Mouse (Mus musculus) MEL (cell line): ENCODE measurements around the gene Pfn4. TPM values are rescaled to one million over a fixed set of nuclear protein-coding genes. Genes with fewer than 3 reads are reported as not detected.

Source experiments
- DNase-seq: peaks from one replicate; pipeline ENCODE4 v3.0.0; 2011; ENCODE audit warnings: low read depth, low spot score
- H3K27ac ChIP-seq: 2 replicates; pipeline ENCODE4 v1.5.1; 2012; ENCODE audit warnings: low read depth, mild to moderate bottlenecking, control low read depth, low read length, moderate library complexity; ENCODE audit not compliant: control insufficient read depth
- H3K27me3 ChIP-seq, 2 experiments: fragments of 150-350 bp in 1 of 2; sonication (generic) in 1 of 2; 2 replicates each; pipeline ENCODE4 v1.6.1; 2012; ENCODE audit warnings: low read length in 2 of 2, mild to moderate bottlenecking in 2 of 2, improper control_type of control experiment in 1 of 2, moderate library complexity in 1 of 2; ENCODE audit not compliant: insufficient read depth in 2 of 2, control insufficient read depth in 1 of 2
- H3K36me3 ChIP-seq, 2 experiments: 2 replicates each; pipeline ENCODE4 v1.6.1; 2012 to 2014; ENCODE audit warnings: low read length in 2 of 2, improper control_type of control experiment in 1 of 2, inconsistent platforms in 1 of 2, mild to moderate bottlenecking in 1 of 2; ENCODE audit not compliant: insufficient read depth in 2 of 2, control insufficient read depth in 1 of 2
- H3K4me1 ChIP-seq, 2 experiments: fragments of 150-350 bp in 1 of 2; sonication (generic) in 1 of 2; 2 replicates each; pipeline ENCODE4 v1.6.1; 2012; ENCODE audit warnings: low read length in 2 of 2, improper control_type of control experiment in 1 of 2, mild to moderate bottlenecking in 1 of 2; ENCODE audit not compliant: insufficient read depth in 2 of 2, control insufficient read depth in 1 of 2
- H3K4me3 ChIP-seq, 2 experiments: fragments of 150-350 bp in 1 of 2; sonication (generic) in 1 of 2; 2 replicates each; pipeline ENCODE4 v1.5.1; 2012; ENCODE audit warnings: low read depth in 2 of 2, low read length in 2 of 2, mild to moderate bottlenecking in 2 of 2, moderate library complexity in 2 of 2, control low read depth in 1 of 2, improper control_type of control experiment in 1 of 2; ENCODE audit not compliant: control insufficient read depth in 1 of 2, insufficient read depth in 1 of 2
- H3K79me2 ChIP-seq: 2 replicates; pipeline ENCODE4 v1.6.1; 2012; ENCODE audit warnings: mild to moderate bottlenecking, low read length, moderate library complexity; ENCODE audit not compliant: control insufficient read depth, poor library complexity, insufficient read depth
- H3K9ac ChIP-seq: 2 replicates; pipeline ENCODE4 v1.6.1; 2012; ENCODE audit warnings: low read depth, mild to moderate bottlenecking, control low read depth, low read length, moderate library complexity; ENCODE audit not compliant: control insufficient read depth, poor library complexity, severe bottlenecking
- H3K9me3 ChIP-seq: fragments of 150-350 bp; sonication (generic); replicated peaks from 2 replicates; pipeline ENCODE4 v1.6.1; 2012; ENCODE audit warnings: mild to moderate bottlenecking, low read length, improper control_type of control experiment, moderate library complexity; ENCODE audit not compliant: insufficient read depth
- CHD1 ChIP-seq: IDR thresholded peaks from 2 replicates; pipeline ENCODE4 v1.6.1; 2012; ENCODE audit warnings: low read depth, mild to moderate bottlenecking, inconsistent platforms, low read length, improper control_type of control experiment
- CTCF ChIP-seq, 3 experiments: IDR thresholded peaks in 2 of 3; conservative IDR thresholded peaks in 1 of 3; 2 replicates each; pipeline ENCODE4 v1.5.1; 2011 to 2012; ENCODE audit warnings: low read length in 3 of 3, low read depth in 2 of 3, mild to moderate bottlenecking in 2 of 3, improper control_type of control experiment in 1 of 3, inconsistent platforms in 1 of 3, mixed read lengths in 1 of 3, moderate library complexity in 1 of 3; ENCODE audit not compliant: control insufficient read depth in 1 of 3, insufficient read depth in 1 of 3, poor library complexity in 1 of 3, severe bottlenecking in 1 of 3
- E2F4 ChIP-seq: IDR thresholded peaks from 2 replicates; pipeline ENCODE4 v1.6.1; 2011; ENCODE audit warnings: low read depth, low read length, improper control_type of control experiment, borderline replicate concordance
- ELF1 ChIP-seq: IDR thresholded peaks from 2 replicates; pipeline ENCODE4 v1.6.1; 2014; ENCODE audit warnings: low read depth, mild to moderate bottlenecking, inconsistent platforms, low read length, improper control_type of control experiment, moderate library complexity
- ETS1 ChIP-seq: IDR thresholded peaks from 2 replicates; pipeline ENCODE4 v1.6.1; 2012; ENCODE audit warnings: low read depth, mild to moderate bottlenecking, inconsistent platforms, low read length, improper control_type of control experiment, moderate library complexity
- GATA1 ChIP-seq: IDR thresholded peaks from 2 replicates; pipeline ENCODE4 v1.6.1; 2011; ENCODE audit warnings: low read depth, low read length, improper control_type of control experiment
- MAFK ChIP-seq: IDR thresholded peaks from 2 replicates; pipeline ENCODE4 v1.6.1; 2011; ENCODE audit warnings: low read depth, mild to moderate bottlenecking, low read length, improper control_type of control experiment, borderline replicate concordance
- MAX ChIP-seq: IDR thresholded peaks from 2 replicates; pipeline ENCODE4 v1.6.1; 2011; ENCODE audit warnings: low read length, improper control_type of control experiment
- MAZ ChIP-seq: IDR thresholded peaks from 2 replicates; pipeline ENCODE4 v1.6.1; 2012; ENCODE audit warnings: low read depth, mild to moderate bottlenecking, inconsistent platforms, low read length, improper control_type of control experiment
- MXI1 ChIP-seq: IDR thresholded peaks from 2 replicates; pipeline ENCODE4 v1.6.1; 2011; ENCODE audit warnings: mild to moderate bottlenecking, low read depth, low read length, improper control_type of control experiment
- MYB ChIP-seq: IDR thresholded peaks from 2 replicates; pipeline ENCODE4 v1.6.1; 2011; ENCODE audit warnings: mild to moderate bottlenecking, low read depth, low read length, improper control_type of control experiment
- MYC ChIP-seq: IDR thresholded peaks from 2 replicates; pipeline ENCODE4 v1.6.1; 2011; ENCODE audit warnings: low read depth, mild to moderate bottlenecking, low read length, improper control_type of control experiment, moderate library complexity
- NELFE ChIP-seq: IDR thresholded peaks from 2 replicates; pipeline ENCODE4 v1.6.1; 2011; ENCODE audit warnings: low read depth, low read length, improper control_type of control experiment
- NRF1 ChIP-seq: IDR thresholded peaks from 2 replicates; pipeline ENCODE4 v1.6.1; 2014; ENCODE audit warnings: low read depth, mild to moderate bottlenecking, inconsistent platforms, low read length, improper control_type of control experiment, moderate library complexity; ENCODE audit not compliant: poor library complexity, insufficient read depth, severe bottlenecking
- POLR2A ChIP-seq, 2 experiments: IDR thresholded peaks; 2 replicates each; pipeline ENCODE4 v1.6.1; 2011 to 2012; ENCODE audit warnings: low read length in 2 of 2, mild to moderate bottlenecking in 2 of 2, control low read depth in 1 of 2, improper control_type of control experiment in 1 of 2, low read depth in 1 of 2, moderate library complexity in 1 of 2; ENCODE audit not compliant: control insufficient read depth in 1 of 2, insufficient read depth in 1 of 2, poor library complexity in 1 of 2
- POLR2AphosphoS2 ChIP-seq: IDR thresholded peaks from 2 replicates; pipeline ENCODE4 v1.6.1; 2011; ENCODE audit warnings: low read length, improper control_type of control experiment
- RAD21 ChIP-seq: IDR thresholded peaks from 2 replicates; pipeline ENCODE4 v1.6.1; 2011; ENCODE audit warnings: mild to moderate bottlenecking, low read depth, low read length, improper control_type of control experiment
- RCOR1 ChIP-seq: IDR thresholded peaks from 2 replicates; pipeline ENCODE4 v1.6.1; 2012; ENCODE audit warnings: low read depth, mild to moderate bottlenecking, inconsistent platforms, low read length, improper control_type of control experiment
- SIN3A ChIP-seq: IDR thresholded peaks from 2 replicates; pipeline ENCODE4 v1.6.1; 2012; ENCODE audit warnings: low read length, improper control_type of control experiment, inconsistent platforms
- SMC3 ChIP-seq: IDR thresholded peaks from 2 replicates; pipeline ENCODE4 v1.6.1; 2011; ENCODE audit warnings: low read depth, low read length, improper control_type of control experiment
- TBP ChIP-seq: IDR thresholded peaks from 2 replicates; pipeline ENCODE4 v1.8.0; 2011; ENCODE audit warnings: low read depth, low read length, improper control_type of control experiment
- UBTF ChIP-seq: IDR thresholded peaks from 2 replicates; pipeline ENCODE4 v1.6.1; 2012; ENCODE audit warnings: low read depth, mild to moderate bottlenecking, inconsistent platforms, low read length, improper control_type of control experiment, moderate library complexity, borderline replicate concordance; ENCODE audit not compliant: insufficient read depth
- USF1 ChIP-seq: IDR thresholded peaks from 2 replicates; pipeline ENCODE4 v1.6.1; 2014; ENCODE audit warnings: low read depth, mild to moderate bottlenecking, inconsistent platforms, low read length, improper control_type of control experiment, moderate library complexity
- ZC3H11A ChIP-seq: IDR thresholded peaks from 2 replicates; pipeline ENCODE4 v1.6.1; 2012; ENCODE audit warnings: low read depth, mild to moderate bottlenecking, inconsistent platforms, low read length, improper control_type of control experiment
- ZKSCAN1 ChIP-seq: IDR thresholded peaks from 2 replicates; pipeline ENCODE4 v1.6.1; 2012; ENCODE audit warnings: low read depth, mild to moderate bottlenecking, inconsistent platforms, low read length, improper control_type of control experiment, moderate library complexity
- ZNF384 ChIP-seq: IDR thresholded peaks from 2 replicates; pipeline ENCODE4 v1.6.1; 2012; ENCODE audit warnings: low read depth, mild to moderate bottlenecking, inconsistent platforms, low read length, improper control_type of control experiment
- polyA plus RNA-seq, 2 experiments: library from polyadenylated mRNA; stranded (reverse) in 1 of 2; unstranded in 1 of 2; fragments of >175 nt in 1 of 2; fragments of >200 nt in 1 of 2; gene quantifications; 2 replicates each; pipeline versions ENCODE4 v1.2.1 to v1.2.4; 2012; ENCODE audit warnings: low replicate concordance in 2 of 2, low read depth in 1 of 2; ENCODE audit not compliant: insufficient read length in 2 of 2, insufficient read depth in 1 of 2, missing spikeins in 1 of 2
- total RNA-seq: library from RNA; depleted of rRNA; stranded (reverse); fragments of 300-350 nt; gene quantifications from 2 replicates; pipeline ENCODE4 v1.2.3, GENCODE M21; 2012; rRNA removed

The Pfn4 gene
- total RNA-seq, result 0.19 and 0.26 TPM in 2 replicates
- under 1 TPM in 1 of 2 experiments, not detected in 1; 0.70 TPM for polyA plus RNA-seq

- Histone ChIP-seq H3K27me3 (no peaks in the 10 kb centered on the region), H3K9me3 (no peaks in the 10 kb centered on the region), H3K79me2 (peaks cover 4% of the 10 kb centered on the region; the same call in 1 of the 2 replicates), H3K36me3 (peaks cover 0 to 7% of the 10 kb centered on the region in 2 experiments; a peak in 2 of 4 replicates), H3K4me1 (peaks cover 0 to 3% of the 10 kb centered on the region in 2 experiments; a peak in 3 of 4 replicates), H3K9ac (peak within 1 kb of the TSS; percentile 99), H3K27ac (peak within 1 kb of the TSS; percentile 83), H3K4me3 (peak within 1 kb of the TSS; percentile 83 to 93)
- TF ChIP-seq SIN3A (peak; percentile 69; the same call in 1 of the 2 replicates), E2F4 (no peak), ELF1 (no peak), RAD21 (peak; percentile 73), MXI1 (peak; percentile 77), MAZ (peak; percentile 70), TBP (peak; percentile 23; the same call in 1 of the 2 replicates), ZC3H11A (peak; percentile 72), GATA1 (no peak), NELFE (peak; percentile 72), SMC3 (peak; percentile 72), MYC (peak; percentile 92), MAFK (no peak), CTCF (IDR thresholded peaks at IDR 0.05 in 2 of 3, conservative IDR thresholded peaks at IDR 0.05 in 1 of 3; ENCODE audit: control insufficient read depth in 1 of 3, insufficient read depth in 1 of 3, low read depth in 2 of 3, low read length in 3 of 3, poor library complexity in 1 of 3, severe bottlenecking in 1 of 3) (peak in 2 of 3 experiments; percentile 75 to 92; a peak in 5 of 6 replicates), RCOR1 (no peak), NRF1 (peak; percentile 75), USF1 (no peak), MAX (peak; percentile 95), ETS1 (0 out of 2 replicates have a peak, but pooled peaks have one; percentile 15), MYB (no peak), POLR2A (IDR thresholded peaks at IDR 0.05; ENCODE audit: control insufficient read depth in 1 of 2, insufficient read depth in 1 of 2, low read depth in 1 of 2, low read length in 2 of 2, poor library complexity in 1 of 2) (peak; percentile 46 to 80; a peak in 3 of 4 replicates), POLR2AphosphoS2 (peak; percentile 80), ZNF384 (no peak), ZKSCAN1 (no peak), CHD1 (no peak), UBTF (no peak)
- peak; percentile 93 for DNase-seq
Measured at GRCm38 (mm10) chr12:4768492-4769332, at the start of gene Pfn4, which contains the start of gene Fam228b. Gene Pfn4, plus strand, starts transcription at chr12:4769022. Gene Fam228b, minus strand, starts transcription at chr12:4769267.
